7 mouse cellular contexts compared by ENCODE assay signal in the genomic region with DNA sequence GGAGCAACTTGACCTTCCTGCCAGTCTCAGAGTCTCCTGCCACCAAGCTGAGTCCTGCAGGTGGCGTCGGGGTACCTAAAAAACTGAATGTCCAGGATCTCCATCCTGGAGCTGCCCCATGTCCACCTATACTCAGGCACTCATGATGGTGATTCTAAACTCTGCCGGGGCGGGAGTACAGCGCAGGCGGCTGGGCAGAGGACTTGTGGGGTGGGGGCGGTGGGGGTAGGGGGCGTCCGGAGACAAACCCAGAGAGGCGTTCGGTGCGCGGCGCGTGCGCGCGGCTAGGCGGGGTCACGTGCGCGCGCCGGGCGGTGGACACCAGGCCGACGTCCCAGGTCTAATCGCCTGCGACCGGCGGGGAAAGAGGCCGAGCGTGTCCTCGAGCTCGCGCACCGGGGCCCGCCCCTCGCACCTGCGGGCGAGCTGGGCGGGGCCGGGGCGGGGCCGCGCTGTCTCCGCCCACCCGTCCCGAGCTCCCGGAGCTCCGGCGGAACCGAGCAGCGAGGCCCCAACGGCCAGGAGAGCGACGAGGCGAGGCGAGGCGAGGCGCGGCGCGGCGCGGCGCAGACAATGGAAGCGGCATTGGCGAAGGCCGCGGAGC. TPM values are rescaled to one million over a fixed set of nuclear protein-coding genes. Genes with fewer than 3 reads are reported as not detected.
DNase-seq lines count a peak whose midpoint lies in the region; TF ChIP-seq lines count a peak whose summit lies in the region.

Gene Ralgds (plus strand): TSS at position 328 of the 604 bp plus-strand sequence.

- peak; percentile 78 for DNase-seq in MN1 (ENCODE audit: low spot score)
- DNase-seq in adrenal gland, postnatal 36 days, result peak; percentile 66 to 77
- peak; percentile 78 for DNase-seq in hindbrain, embryonic 10.5 days (ENCODE audit: low spot score)
- peak in 1 of 2 experiments; percentile 29 for DNase-seq in layer of hippocampus, postnatal 14 days (ENCODE audit: low spot score in 2 of 2)
- peak; percentile 63 for DNase-seq in lung, postnatal 14 days
- DNase-seq in right cerebral cortex, postnatal 10 days (ENCODE audit: low spot score in 2 of 2), result peak; percentile 70 to 75

- H3K9me3 ChIP-seq in hindbrain, embryonic 10.5 days, result no peaks in the 10 kb centered on the region

- TF ChIP-seq CTCF in embryonic fibroblast, embryonic 13.5 days (IDR thresholded peaks at IDR 0.05; ENCODE audit: borderline replicate concordance, insufficient read depth, low read length), result no peak

- H3K36me3 ChIP-seq in hindbrain, embryonic 10.5 days, result peaks cover 24% of the 10 kb centered on the region

- H3K27ac ChIP-seq in embryonic fibroblast, embryonic 13.5 days (ENCODE audit: insufficient read depth, low read length), result no peak within 1 kb of the TSS
- H3K27ac ChIP-seq in hindbrain, embryonic 10.5 days, result peak within 1 kb of the TSS; percentile 92

- H3K4me3 ChIP-seq in embryonic fibroblast, embryonic 13.5 days (ENCODE audit: insufficient read depth, low read length), result peak within 1 kb of the TSS; percentile 52
- peak within 1 kb of the TSS; percentile 89 for H3K4me3 ChIP-seq in hindbrain, embryonic 10.5 days

- peaks cover 3% of the 10 kb centered on the region; the same call in 1 of the 2 replicates for H3K27me3 ChIP-seq in hindbrain, embryonic 10.5 days (ENCODE audit: insufficient read depth, poor library complexity, severe bottlenecking)

- H3K4me1 ChIP-seq in embryonic fibroblast, embryonic 13.5 days (ENCODE audit: control insufficient read depth, insufficient read depth, low read length), result 0 out of 2 replicates have a peak, but pooled peaks cover 4% of the 10 kb centered on the region
- peaks cover 50% of the 10 kb centered on the region for H3K4me1 ChIP-seq in hindbrain, embryonic 10.5 days (replicated peaks)

- under 1% methylated on average over 71 of the region's 71 CpGs for WGBS in hindbrain, embryonic 10.5 days

- TF ChIP-seq POLR2A in embryonic fibroblast, embryonic 13.5 days (IDR thresholded peaks at IDR 0.05; ENCODE audit: low read depth, low read length), result peak; percentile 46

RNA-seq across cellular contexts. Expression of gene Ralgds, which starts in this region (rescaled TPM):
- total RNA-seq in adrenal gland, postnatal 36 days (2021), result 10 to 100 TPM; 23.3 to 27.9 TPM
- polyA plus RNA-seq in embryonic fibroblast, embryonic 13.5 days (2011; ENCODE audit: insufficient read length, low read depth, missing spikeins), result 26.5 and 36.9 TPM in 2 replicates
- 48.5 and 67.5 TPM in 2 replicates for polyA plus RNA-seq in hindbrain, embryonic 10.5 days (2016; fragmentation: Nextera tagmentation; extraction: Ambion mirVana)
- 100 to 1,000 TPM; 150 to 155 TPM for total RNA-seq in layer of hippocampus, postnatal 14 days (2021)

Comparison
In these comparisons a context has a peak if more than half of its experiments do, and no peak if none do; other contexts are left out.
1. RNA of gene Ralgds (total RNA-seq): 150 to 155 TPM in layer of hippocampus, postnatal 14 days; 23.3 to 27.9 TPM in adrenal gland, postnatal 36 days; every median in the first group is over 4 times any median in the second.